Mouse (Mus musculus): ENCODE measurements at regions not wholly inside any gene's neighbourhood (a gene's known extent, or its start where the extent isn't known, plus 50 kb on each side); places are given as distances from the start of the nearest gene placed in this dataset.

- Histone ChIP-seq H3K4me1 (ENCODE audit: control insufficient read depth, insufficient read depth, low read length) (no peaks in the 10 kb centered on the region), H3K27ac (ENCODE audit: insufficient read depth, low read length) (no peak overlapping the region), H3K4me3 (ENCODE audit: insufficient read depth, low read length) (no peak overlapping the region)
- TF ChIP-seq CTCF (IDR thresholded peaks at IDR 0.05; ENCODE audit: extremely low read depth, insufficient read depth, low read length) = no peak
- no peak for TF ChIP-seq POLR2A (IDR thresholded peaks at IDR 0.05; ENCODE audit: extremely low read depth, insufficient read depth, low read length)
Observed at GRCm38 (mm10) chr7:83043746-83044145, 176.6 kb downstream of the Mex3b start.

DNA sequence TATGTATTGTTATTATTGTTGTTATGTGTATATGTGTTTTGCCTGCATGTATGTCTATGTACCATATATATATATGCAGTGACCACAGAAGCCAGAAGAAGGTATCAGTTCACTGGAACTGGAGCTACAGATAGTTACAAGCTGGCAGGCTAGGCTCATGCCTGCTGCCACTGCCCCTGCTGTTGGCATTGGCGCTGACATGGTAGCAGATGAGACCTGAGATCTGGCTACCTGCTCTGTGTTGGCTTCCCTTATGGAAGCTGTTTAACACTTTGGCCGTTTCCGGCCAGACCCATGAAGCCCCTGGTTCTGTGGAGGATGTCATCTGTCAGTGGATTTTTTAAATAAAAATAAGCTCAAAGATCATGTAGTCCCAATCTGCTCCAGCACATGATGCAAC lies 178.1 kb downstream of the Mex3b start:
- no peak overlapping the region for H3K27ac ChIP-seq (ENCODE audit: insufficient read depth, low read length)

GRCm38 (mm10) chr7:83050011-83050410 lies 182.9 kb downstream of the Mex3b start:
- Histone ChIP-seq H3K4me1 (ENCODE audit: control insufficient read depth, insufficient read depth, low read length) (no peaks in the 10 kb centered on the region), H3K27ac (ENCODE audit: insufficient read depth, low read length) (no peak overlapping the region), H3K4me3 (ENCODE audit: insufficient read depth, low read length) (no peak overlapping the region)
- no peak for TF ChIP-seq POLR2A (IDR thresholded peaks at IDR 0.05; ENCODE audit: extremely low read depth, insufficient read depth, low read length)
- no peak for TF ChIP-seq CTCF (IDR thresholded peaks at IDR 0.05; ENCODE audit: extremely low read depth, insufficient read depth, low read length)

More for the DNA sequence above, 178.1 kb downstream of the Mex3b start:
- H3K4me3 ChIP-seq (ENCODE audit: insufficient read depth, low read length) = no peak overlapping the region
- H3K4me1 ChIP-seq (ENCODE audit: control insufficient read depth, insufficient read depth, low read length) = no peaks in the 10 kb centered on the region
- TF ChIP-seq CTCF (IDR thresholded peaks at IDR 0.05; ENCODE audit: extremely low read depth, insufficient read depth, low read length) = no peak
- TF ChIP-seq POLR2A (IDR thresholded peaks at IDR 0.05; ENCODE audit: extremely low read depth, insufficient read depth, low read length) = no peak

- Histone ChIP-seq H3K4me3 (ENCODE audit: insufficient read depth, low read length) (no peak overlapping the region), H3K27ac (ENCODE audit: insufficient read depth, low read length) (no peak overlapping the region), H3K4me1 (ENCODE audit: control insufficient read depth, insufficient read depth, low read length) (no peaks in the 10 kb centered on the region)
- TF ChIP-seq CTCF (IDR thresholded peaks at IDR 0.05; ENCODE audit: extremely low read depth, insufficient read depth, low read length) = no peak
- TF ChIP-seq POLR2A (IDR thresholded peaks at IDR 0.05; ENCODE audit: extremely low read depth, insufficient read depth, low read length) = no peak
Observed at GRCm38 (mm10) chr7:83050833-83051497, 183.8 kb downstream of the Mex3b start.

GRCm38 (mm10) chr7:83056101-83056935 lies 189.2 kb downstream of the Mex3b start:
- H3K27ac ChIP-seq (ENCODE audit: insufficient read depth, low read length) = peak overlapping the region; percentile 7; the same call in 1 of the 2 replicates
- TF ChIP-seq CTCF (IDR thresholded peaks at IDR 0.05; ENCODE audit: extremely low read depth, insufficient read depth, low read length) (no peak), POLR2A (IDR thresholded peaks at IDR 0.05; ENCODE audit: extremely low read depth, insufficient read depth, low read length) (no peak)
- H3K4me1 ChIP-seq (ENCODE audit: control insufficient read depth, insufficient read depth, low read length) = peaks cover 2% of the 10 kb centered on the region

DNA sequence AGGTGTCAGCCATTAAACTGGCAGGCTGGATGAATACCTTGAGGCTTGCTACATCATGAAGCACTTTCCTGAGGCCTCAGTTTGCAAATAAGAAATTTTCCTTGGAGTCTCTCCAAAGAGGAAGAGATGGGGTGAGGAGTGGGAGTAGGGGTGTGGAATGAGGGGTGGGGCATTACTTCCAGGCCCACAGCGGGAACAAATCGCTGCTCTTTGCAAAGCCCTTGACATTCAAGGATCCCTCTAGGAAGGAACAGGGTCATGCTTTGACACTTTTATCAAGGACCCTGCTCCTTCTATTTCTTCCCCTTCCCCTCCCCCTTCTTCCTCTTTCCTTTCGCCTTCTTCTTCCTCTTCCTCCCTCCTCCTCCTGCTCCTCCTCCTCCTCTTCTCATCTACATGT lies 193.2 kb downstream of the Mex3b start:
- H3K27ac ChIP-seq (ENCODE audit: insufficient read depth, low read length) = no peak overlapping the region
- peaks cover 4% of the 10 kb centered on the region for H3K4me1 ChIP-seq (ENCODE audit: control insufficient read depth, insufficient read depth, low read length)
- TF ChIP-seq POLR2A (IDR thresholded peaks at IDR 0.05; ENCODE audit: extremely low read depth, insufficient read depth, low read length) (no peak), CTCF (IDR thresholded peaks at IDR 0.05; ENCODE audit: extremely low read depth, insufficient read depth, low read length) (no peak)
- H3K4me3 ChIP-seq (ENCODE audit: insufficient read depth, low read length) = no peak overlapping the region

More at GRCm38 (mm10) chr7:83056101-83056935, 189.2 kb downstream of the Mex3b start:
- H3K4me3 ChIP-seq (ENCODE audit: insufficient read depth, low read length) = no peak overlapping the region

- Histone ChIP-seq H3K27ac (ENCODE audit: insufficient read depth, low read length) (0 out of 2 replicates have a peak overlapping the region, but pooled peaks have one; percentile 13), H3K4me3 (ENCODE audit: insufficient read depth, low read length) (no peak overlapping the region), H3K4me1 (ENCODE audit: control insufficient read depth, insufficient read depth, low read length) (peaks cover 4% of the 10 kb centered on the region)
- TF ChIP-seq POLR2A (IDR thresholded peaks at IDR 0.05; ENCODE audit: extremely low read depth, insufficient read depth, low read length) = no peak
- TF ChIP-seq CTCF (IDR thresholded peaks at IDR 0.05; ENCODE audit: extremely low read depth, insufficient read depth, low read length) = no peak
Observed at GRCm38 (mm10) chr7:83060733-83061132, 193.6 kb downstream of the Mex3b start.

- H3K27ac ChIP-seq (ENCODE audit: insufficient read depth, low read length) = 0 out of 2 replicates have a peak overlapping the region, but pooled peaks have one; percentile 13
- peaks cover 4% of the 10 kb centered on the region for H3K4me1 ChIP-seq (ENCODE audit: control insufficient read depth, insufficient read depth, low read length)
- TF ChIP-seq POLR2A (IDR thresholded peaks at IDR 0.05; ENCODE audit: extremely low read depth, insufficient read depth, low read length) = no peak
- no peak for TF ChIP-seq CTCF (IDR thresholded peaks at IDR 0.05; ENCODE audit: extremely low read depth, insufficient read depth, low read length)
- H3K4me3 ChIP-seq (ENCODE audit: insufficient read depth, low read length) = no peak overlapping the region
Observed at GRCm38 (mm10) chr7:83061197-83061893, 194.2 kb downstream of the Mex3b start.

- no peak for TF ChIP-seq CTCF (IDR thresholded peaks at IDR 0.05; ENCODE audit: extremely low read depth, insufficient read depth, low read length)
- no peak for TF ChIP-seq POLR2A (IDR thresholded peaks at IDR 0.05; ENCODE audit: extremely low read depth, insufficient read depth, low read length)
- no peak overlapping the region for H3K27ac ChIP-seq (ENCODE audit: insufficient read depth, low read length)
- no peak overlapping the region for H3K4me3 ChIP-seq (ENCODE audit: insufficient read depth, low read length)
- H3K4me1 ChIP-seq (ENCODE audit: control insufficient read depth, insufficient read depth, low read length) = peaks cover 3% of the 10 kb centered on the region; the same call in 1 of the 2 replicates
Observed at GRCm38 (mm10) chr7:83061894-83062477, 194.9 kb downstream of the Mex3b start.
